Mouse (Mus musculus) adrenal gland, postnatal 4 days (tissue): ENCODE measurements around the gene D230025D16Rik. TPM values are rescaled to one million over a fixed set of nuclear protein-coding genes. Genes with fewer than 3 reads are reported as not detected.

Source experiments
- DNase-seq, 2 experiments: peaks; one replicate each; pipeline ENCODE4 v3.0.0; 2021 to 2022; ENCODE audit warnings: low spot score in 2 of 2, mixed read lengths in 2 of 2
- total RNA-seq, 2 experiments: library from RNA; stranded (reverse); gene quantifications; 2 replicates each; pipeline ENCODE4 v1.2.3; 2021

Gene D230025D16Rik
- total RNA-seq, 2 experiments from 2014 or later, result 33.3 to 38.1 TPM

DNA sequence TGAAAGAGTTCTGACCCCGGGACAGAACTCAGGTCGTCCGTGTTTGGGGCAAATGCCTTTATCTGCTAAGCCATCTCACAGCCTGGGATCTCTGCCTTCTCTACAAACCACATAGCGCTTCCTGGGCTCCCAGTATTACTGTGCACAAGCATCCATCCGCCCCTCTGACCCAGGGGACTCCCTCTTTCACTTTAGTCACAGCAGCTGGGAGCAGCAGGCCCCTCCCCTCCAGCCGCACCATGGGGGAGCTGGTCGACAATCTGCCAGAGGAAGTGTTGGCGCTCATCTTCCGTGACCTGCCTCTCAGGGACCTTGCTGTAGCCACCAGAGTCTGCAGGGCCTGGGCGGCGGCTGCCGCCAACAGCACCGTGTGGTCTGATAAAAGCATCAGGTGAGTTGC lies 41.8 kb downstream of the D230025D16Rik start:
- DNase-seq, result no peak

DNA sequence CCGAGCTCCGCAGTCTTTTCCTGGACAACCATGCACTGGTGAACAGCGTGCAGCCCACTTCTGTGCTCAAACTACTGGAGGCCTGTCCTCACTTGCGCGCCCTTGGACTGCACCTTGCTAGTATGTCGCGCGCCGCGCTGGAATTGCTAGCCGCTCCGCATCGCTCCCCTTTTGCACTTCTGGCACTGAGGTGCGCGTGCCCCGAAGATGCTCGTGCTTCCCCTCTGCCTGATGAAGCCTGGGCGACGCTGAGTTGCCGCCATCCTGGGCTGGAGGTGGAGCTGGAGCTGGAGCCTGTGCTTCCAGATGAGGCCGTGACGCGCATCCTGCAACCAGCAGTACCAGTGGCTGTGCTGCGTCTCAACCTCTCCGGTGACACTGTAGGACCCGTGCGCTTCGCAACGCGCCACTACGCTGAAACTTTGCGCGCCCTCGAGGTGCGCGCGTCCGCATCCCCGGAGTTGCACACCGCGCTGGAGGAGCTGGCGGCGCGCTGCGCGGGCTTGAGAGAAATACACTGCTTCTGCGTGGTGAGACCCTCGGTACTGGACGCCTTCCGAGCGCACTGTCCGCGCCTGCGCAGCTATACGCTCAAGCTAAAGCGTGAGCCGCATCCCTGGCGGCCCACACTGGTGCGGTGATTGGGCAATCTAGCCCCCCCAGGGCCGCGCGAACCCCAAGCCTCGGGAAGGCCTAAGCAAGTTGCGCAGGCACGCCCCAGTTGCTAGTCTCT lies 43.6 kb downstream of the D230025D16Rik start:
- DNase-seq, result no peak

GRCm38 (mm10) chr8:105269075-105269458 lies 44.1 kb downstream of the D230025D16Rik start:
- no peak for DNase-seq

DNA sequence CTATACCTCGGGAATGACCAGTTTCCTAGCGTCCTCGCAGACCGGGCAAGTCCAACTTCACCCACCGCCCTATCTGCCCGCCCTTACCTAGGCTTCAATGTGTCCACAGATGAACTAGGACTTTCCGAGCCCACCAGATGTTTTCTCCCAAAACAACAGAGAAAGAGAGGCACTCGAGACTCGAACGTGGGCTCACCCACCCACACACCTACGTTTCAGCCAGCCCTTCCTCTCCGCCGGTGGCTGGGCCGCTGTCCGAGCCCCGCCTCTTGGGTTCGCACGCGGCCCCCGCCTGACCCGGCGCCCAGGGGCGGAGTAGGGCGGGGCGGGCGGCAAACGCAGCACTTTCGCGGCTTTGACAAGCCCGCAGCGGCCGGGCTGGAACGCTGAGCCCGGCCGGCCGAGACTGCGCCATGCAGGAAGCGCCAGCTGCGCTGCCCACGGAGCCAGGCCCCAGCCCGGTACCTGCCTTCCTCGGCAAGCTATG lies 44.6 kb downstream of the D230025D16Rik start, which contains the start of gene Hsf4:
Gene Hsf4, plus strand, starts transcription at position 341 of the 487 bp plus-strand sequence.
- DNase-seq, result no peak

DNA sequence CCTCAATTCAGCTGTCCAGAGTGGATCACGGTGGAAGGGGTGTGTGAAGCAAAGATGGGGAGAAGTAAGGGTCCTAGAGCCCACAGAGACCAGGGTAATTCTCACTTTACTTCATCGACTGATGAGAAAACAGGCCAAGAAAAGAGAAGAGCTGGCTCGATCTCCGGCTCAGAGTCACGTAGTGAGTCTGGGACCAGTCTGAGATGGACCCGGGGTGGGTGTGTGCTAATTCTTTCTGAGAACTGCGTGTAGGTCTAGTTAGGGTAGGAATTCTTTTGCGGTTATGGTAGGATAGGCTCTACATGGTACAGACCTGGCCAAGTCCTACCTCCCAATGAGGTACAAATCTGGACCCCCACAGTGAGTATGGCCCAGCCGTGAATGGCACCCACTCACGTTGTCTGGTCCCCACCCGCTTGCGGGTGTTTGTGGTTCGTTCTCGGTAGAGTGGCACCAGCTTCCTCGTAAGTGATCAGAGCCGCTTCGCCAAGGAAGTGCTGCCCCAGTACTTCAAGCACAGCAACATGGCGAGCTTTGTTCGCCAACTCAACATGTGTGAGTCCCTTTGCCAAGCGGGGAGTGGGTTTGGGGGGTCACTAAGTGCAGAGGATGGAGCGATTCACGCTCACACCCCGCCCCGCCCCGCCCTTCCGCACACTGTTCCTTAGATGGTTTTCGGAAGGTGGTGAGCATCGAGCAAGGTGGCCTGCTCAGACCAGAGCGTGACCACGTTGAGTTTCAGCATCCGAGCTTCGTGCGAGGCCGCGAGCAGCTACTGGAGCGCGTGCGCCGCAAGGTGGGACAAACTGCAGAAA lies 45.4 kb downstream of the D230025D16Rik start:
- no peak for DNase-seq

DNA sequence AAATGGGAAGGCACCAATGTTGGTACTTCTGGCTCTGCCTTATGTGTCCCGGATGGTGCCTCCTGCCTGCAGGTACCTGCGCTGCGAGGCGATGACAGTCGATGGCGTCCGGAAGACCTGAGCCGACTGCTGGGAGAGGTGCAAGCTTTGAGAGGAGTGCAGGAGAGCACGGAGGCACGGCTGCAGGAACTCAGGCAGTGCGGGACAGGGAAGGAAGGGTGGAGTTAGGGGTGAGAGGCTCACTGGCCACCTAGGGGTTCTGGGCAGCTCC lies 45.9 kb downstream of the D230025D16Rik start:
- DNase-seq, result no peak

GRCm38 (mm10) chr8:105275387-105275786 lies 50.4 kb downstream of the D230025D16Rik start:
- no peak for DNase-seq

DNA sequence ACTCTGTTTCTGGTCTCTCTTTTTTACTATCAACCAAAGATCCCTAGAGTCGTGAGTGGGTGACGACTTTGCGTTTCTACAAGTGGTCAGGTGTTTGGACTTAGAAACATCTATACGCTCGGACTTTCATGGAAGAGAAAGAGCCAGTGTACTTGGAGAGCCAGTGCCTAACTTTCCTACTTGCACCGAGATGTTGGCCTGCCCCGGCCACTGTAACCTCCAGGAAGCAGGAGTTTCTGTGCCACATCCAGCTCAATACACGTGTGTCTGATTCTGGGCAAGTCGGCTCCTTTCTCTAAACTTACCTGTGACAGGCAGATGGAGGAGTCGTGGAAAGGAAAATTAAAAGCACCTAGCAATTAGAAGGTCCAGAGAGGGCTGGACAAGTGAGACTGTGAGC lies 50.9 kb downstream of the D230025D16Rik start, which contains the start of gene Nol3:
Gene Nol3, plus strand, starts transcription at position 301 of the 400 bp plus-strand sequence.
- DNase-seq, result no peak

- DNase-seq, result no peak
Measured at GRCm38 (mm10) chr8:105276292-105277120, 51.6 kb downstream of the D230025D16Rik start.

GRCm38 (mm10) chr8:105278911-105279334 lies 54.0 kb downstream of the D230025D16Rik start:
- DNase-seq, result peak; percentile 56 to 62

DNA sequence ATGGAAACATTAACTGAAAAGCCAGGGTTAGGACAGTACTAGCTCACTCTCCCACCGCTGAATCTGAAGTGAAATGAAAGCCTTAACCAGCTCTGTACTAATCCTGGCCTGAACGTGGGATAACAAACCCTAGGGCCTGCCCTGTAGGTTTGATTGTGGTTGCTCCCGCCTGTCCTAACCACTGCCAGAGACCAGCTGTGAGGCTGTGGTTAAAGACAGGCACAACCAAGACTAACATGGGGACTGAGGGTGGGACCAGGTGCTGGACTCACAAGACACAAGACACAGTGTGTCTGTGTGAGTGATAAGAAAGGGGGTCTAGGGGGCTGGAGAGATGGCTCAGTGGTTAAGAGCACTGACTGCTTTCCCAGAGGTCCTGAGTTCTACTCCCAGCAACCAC lies 55.6 kb downstream of the D230025D16Rik start:
- no peak for DNase-seq

- no peak for DNase-seq
Measured at GRCm38 (mm10) chr8:105281821-105282220, 56.9 kb downstream of the D230025D16Rik start.

DNA sequence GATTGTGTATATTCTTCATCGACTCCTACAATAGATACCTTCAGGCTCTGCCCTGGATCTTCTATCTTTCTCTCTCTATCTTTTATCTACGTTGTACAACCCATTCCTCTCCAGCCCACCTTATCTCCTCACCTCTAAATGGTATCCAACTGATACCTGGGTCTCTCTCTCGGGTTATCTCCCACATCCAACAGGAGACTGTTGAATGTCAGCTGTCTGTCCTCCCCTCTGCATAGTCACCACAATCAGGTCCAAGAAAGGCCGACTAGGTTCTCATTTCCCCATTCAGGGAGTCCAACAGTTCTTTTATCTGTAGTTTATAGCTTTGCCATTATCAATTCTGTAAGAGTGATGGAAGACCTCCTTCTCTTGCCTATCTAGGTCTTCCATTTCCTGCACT lies 57.3 kb downstream of the D230025D16Rik start:
- no peak for DNase-seq

- no peak for DNase-seq
Measured at GRCm38 (mm10) chr8:105283074-105283473, 58.1 kb downstream of the D230025D16Rik start.

DNA sequence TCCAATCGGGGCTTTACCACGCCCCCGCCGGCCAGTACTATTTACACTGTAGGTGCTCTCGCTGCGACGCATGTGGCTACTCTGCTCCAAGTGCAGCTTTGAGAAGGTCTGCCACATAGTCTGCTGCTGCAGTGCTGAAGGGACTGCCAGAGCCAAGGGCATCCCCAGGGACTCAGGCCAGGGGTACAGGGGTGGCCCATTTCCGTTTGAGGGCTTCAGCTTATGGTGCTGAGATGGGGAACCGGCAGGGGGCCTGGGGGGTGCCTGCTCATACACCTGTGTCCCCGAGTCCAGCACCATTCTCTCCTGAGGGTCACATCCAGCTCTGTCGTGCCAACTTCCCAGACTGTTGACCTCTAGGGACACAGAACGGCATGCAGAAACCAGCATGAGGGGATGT lies 60.6 kb downstream of the D230025D16Rik start:
- DNase-seq, result no peak

GRCm38 (mm10) chr8:105286907-105287306 lies 62.0 kb downstream of the D230025D16Rik start:
- DNase-seq, result no peak

DNA sequence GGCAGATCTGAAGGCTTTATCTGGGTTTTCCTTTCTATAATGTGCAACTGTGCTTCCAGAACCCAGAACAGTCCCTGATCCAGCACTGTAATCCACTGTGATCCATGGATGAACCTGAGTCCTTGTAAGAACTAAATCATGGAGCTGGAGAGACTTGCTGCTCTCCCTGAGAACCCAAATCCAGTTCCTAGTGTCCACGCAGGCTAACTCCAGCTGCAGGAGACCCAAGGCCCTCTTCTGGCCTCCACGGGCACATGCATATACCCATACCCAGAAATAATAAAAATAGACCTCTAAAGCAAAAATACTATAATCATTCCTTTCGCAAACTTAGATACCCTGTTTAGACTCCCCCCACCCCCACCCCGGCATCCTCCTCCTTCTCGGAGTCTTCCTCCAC lies 63.3 kb downstream of the D230025D16Rik start:
- DNase-seq, result no peak

DNA sequence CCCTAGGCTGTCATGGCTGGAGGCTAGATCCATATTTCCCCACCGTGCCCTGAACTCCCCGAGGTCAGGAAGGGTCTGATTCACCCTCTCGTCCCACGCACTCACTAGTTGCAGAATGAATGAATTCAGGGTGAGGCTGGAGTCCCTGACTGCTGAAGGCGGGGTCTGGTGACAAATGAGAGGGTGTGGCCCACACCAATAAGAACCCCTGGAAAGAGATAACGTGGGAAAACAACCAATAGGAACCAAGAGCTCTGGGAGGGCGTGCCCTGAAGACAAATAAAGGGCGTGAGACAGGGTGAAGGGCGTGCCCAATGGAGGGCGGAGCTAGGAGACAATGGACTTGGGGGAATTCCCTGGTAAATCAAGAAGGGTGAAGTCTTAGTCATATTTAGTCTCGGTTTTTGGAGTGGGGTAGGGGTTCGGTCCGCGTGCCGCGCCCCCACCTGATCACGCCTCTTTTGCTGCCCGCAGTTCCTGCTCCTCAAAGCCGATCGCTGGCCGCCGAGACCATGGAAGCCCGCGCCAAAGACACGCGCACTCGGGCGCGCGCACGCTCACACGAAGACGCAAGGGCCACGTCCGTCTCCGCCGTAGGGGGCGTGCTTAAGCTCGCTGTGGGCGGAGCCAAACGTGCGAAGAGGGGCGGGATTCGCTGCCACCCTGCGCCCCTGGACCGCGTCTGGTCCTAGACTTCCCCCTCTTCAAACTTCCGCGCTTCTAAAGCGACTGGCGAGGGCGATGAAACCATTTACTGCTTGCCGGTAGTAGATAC lies 64.2 kb downstream of the D230025D16Rik start:
- DNase-seq, result peak; percentile 78 to 85

GRCm38 (mm10) chr8:105289805-105290460 lies 65.0 kb downstream of the D230025D16Rik start, which contains the start of gene 4931428F04Rik:
Gene 4931428F04Rik (minus strand): TSS chr8:105289864.
- no peak for DNase-seq
